Mouse (Mus musculus) spleen, adult 2 months (tissue): ENCODE results near the gene Ndufa12. TPM values are rescaled to one million over a fixed set of nuclear protein-coding genes. Genes with fewer than 3 reads are reported as not detected.

Experiments
- DNase-seq, 2 experiments: peaks; one replicate each; pipeline versions ENCODE4 v3.0.0 to v3.0.0-alpha.2; 2012 to 2021; ENCODE audit warnings: low spot score in 2 of 2, low read depth in 1 of 2
- H3K27ac ChIP-seq: fragments of 200-500 bp; 2 replicates; pipeline ENCODE4 v1.5.1; 2012; ENCODE audit warnings: low read length, inconsistent platforms; ENCODE audit not compliant: insufficient read depth
- H3K27me3 ChIP-seq: fragments of 200-500 bp; 2 replicates; pipeline ENCODE4 v1.6.1; 2012; ENCODE audit warnings: mild to moderate bottlenecking, moderate library complexity, low read length, inconsistent platforms; ENCODE audit not compliant: control insufficient read depth, insufficient read depth
- H3K36me3 ChIP-seq: fragments of 200-500 bp; 2 replicates; pipeline ENCODE4 v1.6.1; 2012; ENCODE audit warnings: mild to moderate bottlenecking, low read length, inconsistent platforms; ENCODE audit not compliant: control insufficient read depth, insufficient read depth
- H3K4me1 ChIP-seq: fragments of 200-500 bp; 2 replicates; pipeline ENCODE4 v1.6.1; 2011; ENCODE audit warnings: inconsistent platforms; ENCODE audit not compliant: control insufficient read depth, insufficient read depth, insufficient read length
- H3K4me3 ChIP-seq: fragments of 200-500 bp; 2 replicates; pipeline ENCODE4 v1.5.1; 2011; ENCODE audit warnings: mild to moderate bottlenecking, inconsistent platforms; ENCODE audit not compliant: insufficient read depth, insufficient read length; ENCODE audit errors: extremely low read depth
- CTCF ChIP-seq: fragments of 200-500 bp; IDR thresholded peaks from 2 replicates; pipeline ENCODE4 v1.5.1; 2011; ENCODE audit warnings: mild to moderate bottlenecking, inconsistent platforms; ENCODE audit not compliant: insufficient read depth, insufficient read length, insufficient replicate concordance; ENCODE audit errors: extremely low read depth
- POLR2A ChIP-seq: fragments of 200-500 bp; IDR thresholded peaks from 2 replicates; pipeline ENCODE4 v1.6.1; 2011; ENCODE audit warnings: low read depth, low read length, inconsistent platforms
- WGBS: fragments of 180-500 bp; shearing (Covaris S2); methylation state at CpG from one replicate; pipeline ENCODE4 v1.1.7; 2018; 5-methylcytosine and 5-hydroxymethylcytosine counted together
- polyA plus RNA-seq: library from polyadenylated mRNA; depleted of rRNA; stranded (reverse); fragments of >200 nt; gene quantifications from 2 replicates; pipeline ENCODE4 v1.2.3, GENCODE M21; 2012

Gene Ndufa12
- polyA plus RNA-seq, 1 experiment = 17.3 TPM

- Histone ChIP-seq H3K27me3 (no peaks in the 10 kb centered on the region), H3K36me3 (no peaks in the 10 kb centered on the region; the same call in 1 of the 2 replicates), H3K4me3 (no peak overlapping the region), H3K27ac (no peak overlapping the region), H3K4me1 (no peaks in the 10 kb centered on the region)
- DNase-seq = no peak
- no peak for TF ChIP-seq CTCF
- no peak for TF ChIP-seq POLR2A
- 78% methylated on average over 6 of the region's 6 CpGs for WGBS
These were observed 26.7 kb downstream of the Ndufa12 start for GRCm38 (mm10) chr10:94225026-94225750.

- H3K36me3 ChIP-seq = no peaks in the 10 kb centered on the region
- no peak overlapping the region for H3K27ac ChIP-seq
- TF ChIP-seq POLR2A = no peak
- TF ChIP-seq CTCF = no peak
- no peak overlapping the region for H3K4me3 ChIP-seq
- H3K4me1 ChIP-seq = no peaks in the 10 kb centered on the region
- WGBS = 87% methylated on average over 19 of the region's 19 CpGs
- H3K27me3 ChIP-seq = no peaks in the 10 kb centered on the region
- no peak for DNase-seq
These were observed 31.9 kb downstream of the Ndufa12 start for GRCm38 (mm10) chr10:94230172-94230981.

- WGBS = 86% methylated on average over 6 of the region's 6 CpGs
These were observed 32.5 kb downstream of the Ndufa12 start for GRCm38 (mm10) chr10:94231025-94231424.

GRCm38 (mm10) chr10:94235200-94235599 is 36.7 kb downstream of the Ndufa12 start:
- Histone ChIP-seq H3K36me3 (no peaks in the 10 kb centered on the region), H3K27me3 (no peaks in the 10 kb centered on the region), H3K4me1 (no peaks in the 10 kb centered on the region), H3K4me3 (no peak overlapping the region), H3K27ac (no peak overlapping the region)
- no peak for TF ChIP-seq POLR2A
- TF ChIP-seq CTCF = no peak
- no peak for DNase-seq
- 30% methylated on average over 4 of the region's 4 CpGs for WGBS

More at GRCm38 (mm10) chr10:94231025-94231424, 32.5 kb downstream of the Ndufa12 start:
- no peaks in the 10 kb centered on the region for H3K4me1 ChIP-seq
- no peak for TF ChIP-seq CTCF
- no peak for TF ChIP-seq POLR2A
- H3K27ac ChIP-seq = no peak overlapping the region
- H3K4me3 ChIP-seq = no peak overlapping the region
- H3K36me3 ChIP-seq = no peaks in the 10 kb centered on the region
- DNase-seq = no peak
- no peaks in the 10 kb centered on the region for H3K27me3 ChIP-seq

GRCm38 (mm10) chr10:94241346-94241745 is 42.8 kb downstream of the Ndufa12 start:
- TF ChIP-seq POLR2A (no peak), CTCF (no peak)
- no peaks in the 10 kb centered on the region for H3K27me3 ChIP-seq
- no peak for DNase-seq
- no peak overlapping the region for H3K27ac ChIP-seq
- no peak overlapping the region for H3K4me3 ChIP-seq
- WGBS = 78% methylated on average over 2 of the region's 2 CpGs
- no peaks in the 10 kb centered on the region for H3K36me3 ChIP-seq
- no peaks in the 10 kb centered on the region for H3K4me1 ChIP-seq

GRCm38 (mm10) chr10:94247748-94248349 is 49.3 kb downstream of the Ndufa12 start:
- Histone ChIP-seq H3K27me3 (no peaks in the 10 kb centered on the region), H3K4me1 (no peaks in the 10 kb centered on the region), H3K27ac (no peak overlapping the region), H3K36me3 (no peaks in the 10 kb centered on the region), H3K4me3 (no peak overlapping the region)
- DNase-seq = no peak
- TF ChIP-seq CTCF (no peak), POLR2A (no peak)
- 82% methylated on average over 7 of the region's 7 CpGs for WGBS
